Mouse (Mus musculus) layer of hippocampus, postnatal 14 days (tissue): ENCODE data around the gene Oaz2. TPM values are rescaled to one million over a fixed set of nuclear protein-coding genes. Genes with fewer than 3 reads are reported as not detected.
A peak's percentile ranks its signal among the peaks of the same experiment; 100 is the strongest.
"Not testable (repeated sequence)": the region's sequence is repeated elsewhere in the genome, so short reads cannot be mapped to it uniquely, and the experiment has no call there.

ENCODE experiments used
- DNase-seq, 2 experiments: peaks; one replicate each; pipeline ENCODE4 v3.0.0; 2021 to 2022; ENCODE audit warnings: low spot score in 2 of 2, mixed read lengths in 1 of 2
- total RNA-seq, 2 experiments: library from RNA; stranded (reverse); gene quantifications; 2 replicates each; pipeline ENCODE4 v1.2.3; 2021

The Oaz2 gene
- total RNA-seq, 2 experiments from 2014 or later: 213 to 221 TPM

GRCm38 (mm10) chr9:65689869-65690268 is 22.1 kb downstream of the Oaz2 start:
- DNase-seq: not testable (repeated sequence)

- no peak for DNase-seq
These were observed 24.7 kb downstream of the Oaz2 start for GRCm38 (mm10) chr9:65692466-65692865.

- no peak for DNase-seq
These were observed 25.3 kb downstream of the Oaz2 start for GRCm38 (mm10) chr9:65692959-65693603.

DNA sequence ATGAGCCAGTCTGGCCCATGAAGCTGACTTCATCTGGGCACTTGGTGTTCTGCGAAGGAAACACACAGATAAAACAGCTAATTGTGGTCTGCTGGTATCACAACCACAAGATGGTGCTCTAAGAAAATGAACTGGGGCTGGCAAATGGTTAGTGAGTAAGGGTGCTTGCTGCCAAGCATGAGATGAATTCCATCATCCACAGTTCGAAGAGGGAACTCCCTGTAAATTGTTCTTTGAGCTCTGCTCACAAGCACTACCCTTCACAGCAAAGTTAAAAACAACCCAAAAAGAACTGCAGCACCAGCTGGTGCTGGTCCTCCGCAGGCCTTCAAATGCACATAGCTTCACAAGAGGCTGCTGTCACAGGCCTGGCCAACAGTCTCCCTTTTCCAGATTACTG is 27.8 kb downstream of the Oaz2 start:
- peak; percentile 57 to 87 for DNase-seq

DNA sequence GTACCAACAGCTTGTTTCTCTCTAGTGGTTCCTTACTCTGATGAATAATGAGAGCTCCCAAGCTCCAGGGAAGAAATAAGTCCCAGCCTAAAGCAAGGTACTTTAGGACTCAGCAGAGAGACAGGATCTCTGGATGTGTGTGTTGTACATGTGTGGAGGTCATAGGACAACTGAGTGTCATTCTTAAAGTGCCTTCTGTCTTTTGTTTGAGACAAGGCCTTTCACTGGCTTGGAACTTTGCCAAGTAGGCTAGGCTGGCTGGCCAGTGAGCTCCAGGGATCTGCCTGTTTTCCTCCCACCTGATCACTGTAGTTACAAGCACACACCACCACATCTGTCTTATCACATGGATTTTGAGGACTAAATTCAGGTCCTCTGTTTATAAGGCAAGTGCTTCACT is 28.5 kb downstream of the Oaz2 start:
- DNase-seq: no peak

DNA sequence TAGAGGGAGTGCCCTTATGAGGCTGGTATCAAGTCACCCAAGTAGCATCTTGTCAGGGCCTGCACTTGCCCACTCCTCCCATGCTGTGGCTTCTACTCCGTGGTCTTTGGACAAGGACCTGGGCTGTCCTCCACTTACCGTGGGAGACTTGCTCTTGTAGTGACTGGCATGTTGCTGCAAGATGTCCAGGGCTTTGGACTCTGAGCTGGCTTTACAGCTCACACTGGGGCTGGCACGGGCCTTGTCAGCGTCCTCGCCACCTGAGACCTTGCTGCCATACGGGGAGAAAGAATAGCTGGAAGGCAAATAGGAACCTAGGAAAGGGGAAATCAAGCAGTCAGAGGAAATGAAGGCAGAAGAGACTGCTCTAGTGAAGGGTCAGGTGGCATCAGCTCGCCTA is 29.6 kb downstream of the Oaz2 start:
- DNase-seq: no peak

DNA sequence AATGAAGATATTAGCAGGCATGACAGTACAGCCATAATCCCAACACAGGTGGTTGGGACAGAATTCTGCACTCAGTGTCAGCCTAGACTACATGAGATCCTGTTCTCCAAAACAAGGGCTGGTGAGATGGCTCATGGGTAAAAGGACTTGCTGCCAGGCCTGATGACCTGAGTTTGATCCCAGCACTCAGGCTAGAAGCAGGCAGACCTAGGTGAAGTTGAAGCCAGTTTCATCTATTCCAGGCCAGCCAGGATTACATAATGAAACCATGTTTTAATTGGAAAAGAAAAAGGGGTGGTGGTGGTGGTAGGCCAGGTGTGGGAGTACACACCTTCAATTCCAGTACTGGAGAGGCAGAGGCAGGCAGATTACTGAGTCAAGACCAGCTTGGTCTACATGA is 30.2 kb downstream of the Oaz2 start:
- no peak for DNase-seq

- no peak for DNase-seq
These were observed 32.7 kb downstream of the Oaz2 start for GRCm38 (mm10) chr9:65700504-65700903.

DNA sequence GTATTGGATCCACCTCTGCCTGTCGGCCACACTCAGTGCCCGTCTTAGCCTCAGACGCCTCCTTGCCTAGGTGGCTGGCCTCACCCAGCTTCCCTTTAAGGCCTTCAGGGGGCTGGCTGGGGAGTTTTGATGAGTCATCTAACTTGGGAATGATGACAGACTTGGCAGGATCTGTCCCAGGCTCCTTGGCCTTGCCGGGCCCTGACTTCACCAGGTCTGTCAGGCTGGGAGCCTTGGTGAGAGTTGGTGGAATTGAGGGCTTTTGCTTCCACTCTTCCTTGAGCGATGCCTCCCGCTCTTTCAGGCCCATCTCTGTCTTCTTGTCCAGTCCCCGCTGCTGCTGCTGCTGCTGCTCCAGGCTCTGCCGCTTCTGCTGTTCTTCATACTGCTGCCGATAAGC is 34.5 kb downstream of the Oaz2 start:
- DNase-seq: no peak

- no peak for DNase-seq
These were observed 35.4 kb downstream of the Oaz2 start for GRCm38 (mm10) chr9:65703241-65703640.

GRCm38 (mm10) chr9:65703926-65704595 is 36.3 kb downstream of the Oaz2 start:
- DNase-seq: no peak

DNA sequence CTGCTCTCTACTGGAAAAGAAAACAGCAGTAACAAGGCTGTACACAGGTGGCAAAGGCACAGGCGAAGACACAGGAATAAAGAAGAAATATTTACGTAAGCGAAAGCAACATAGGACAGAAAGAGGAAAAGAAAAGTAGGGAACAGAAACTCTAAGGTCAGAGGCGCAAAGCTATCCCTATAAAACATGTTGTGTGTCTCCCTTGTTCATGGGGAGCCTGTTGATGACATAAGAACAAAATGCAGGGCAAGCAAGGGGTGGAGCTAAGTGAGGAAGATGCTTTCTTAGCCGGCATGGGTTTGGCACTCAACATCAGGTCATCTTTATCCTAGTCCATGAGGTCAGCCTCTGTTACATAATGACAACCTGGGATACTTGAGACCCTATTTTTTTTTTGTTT is 50.4 kb downstream of the Oaz2 start:
- DNase-seq: no peak

DNA sequence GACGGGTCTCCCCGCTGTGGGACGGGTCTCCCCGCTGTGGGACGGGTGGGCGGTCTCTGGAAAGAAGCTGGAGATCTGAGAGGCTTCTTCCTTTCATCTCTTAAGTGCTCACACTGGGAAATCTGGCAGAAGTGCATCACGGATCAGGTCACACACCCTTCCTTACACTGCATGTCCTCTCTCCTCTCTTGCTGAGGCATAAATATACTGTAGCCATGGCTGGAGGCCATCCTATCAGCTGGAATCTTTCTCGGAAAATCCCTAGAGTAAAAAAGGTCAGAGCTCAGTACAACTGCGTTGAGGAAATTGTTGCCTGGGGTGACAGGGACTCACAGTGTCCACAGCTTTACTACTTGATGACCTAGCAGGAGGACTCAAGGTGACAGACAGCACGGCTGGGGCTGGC is 53.4 kb downstream of the Oaz2 start:
- no peak for DNase-seq

GRCm38 (mm10) chr9:65724471-65725290 is 56.9 kb downstream of the Oaz2 start:
- peak in 1 of 2 experiments; percentile 56 for DNase-seq

DNA sequence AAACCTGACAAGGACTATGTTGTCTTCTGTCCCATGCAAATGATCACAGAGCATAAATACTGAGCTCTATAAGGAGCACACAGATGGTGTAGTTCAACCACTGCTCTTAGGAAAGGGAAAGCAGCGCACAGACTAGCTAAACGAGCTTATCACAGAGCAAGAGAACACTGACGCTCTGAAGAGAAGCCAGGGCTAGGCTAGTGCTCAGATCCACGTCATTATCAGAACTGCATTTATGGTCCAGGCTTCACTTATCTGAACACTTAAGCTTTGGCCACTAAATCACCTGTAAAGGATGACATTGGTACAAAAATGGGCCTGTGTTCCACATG is 57.5 kb downstream of the Oaz2 start:
- DNase-seq: no peak

DNA sequence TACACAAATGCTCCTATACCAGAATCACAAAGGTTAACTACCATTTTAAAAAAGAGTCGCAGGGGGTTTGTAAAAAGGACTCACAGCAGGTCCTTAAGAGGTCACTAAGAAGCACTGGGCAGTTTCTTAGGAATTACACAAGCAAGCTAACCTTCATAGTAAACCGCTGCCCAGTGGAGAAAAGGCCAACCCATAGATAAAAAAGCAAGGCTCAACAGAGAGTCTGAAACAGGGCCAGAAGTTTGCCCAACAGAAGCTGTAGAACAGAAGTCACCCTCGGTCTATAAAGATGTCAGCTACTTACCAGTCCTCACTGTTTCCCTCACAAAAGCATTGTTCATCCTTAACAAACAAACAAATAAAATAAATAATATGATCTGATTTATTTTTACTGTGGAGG is 58.6 kb downstream of the Oaz2 start:
- no peak for DNase-seq

DNA sequence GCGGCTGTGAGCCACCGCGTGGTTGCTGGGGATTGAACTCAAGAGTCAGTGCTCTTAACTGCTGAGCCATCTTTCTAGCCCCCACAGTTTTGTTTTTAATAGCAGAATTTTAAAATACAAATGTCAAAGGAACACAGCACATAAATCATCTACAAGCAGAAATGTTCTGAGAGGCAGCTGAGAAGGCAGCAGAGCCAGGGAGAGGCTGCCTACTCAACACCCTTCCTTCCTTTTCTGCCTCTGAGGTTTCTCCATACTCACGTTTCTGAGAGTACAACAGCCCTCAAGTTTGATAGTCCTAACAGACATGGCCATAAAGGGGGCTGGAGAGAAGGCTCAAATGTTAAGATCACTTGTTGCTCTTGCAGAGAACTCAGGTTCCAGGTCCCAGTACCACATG is 59.7 kb downstream of the Oaz2 start:
- DNase-seq: no peak

- no peak for DNase-seq
These were observed 60.8 kb downstream of the Oaz2 start for GRCm38 (mm10) chr9:65728588-65728987.

- DNase-seq: no peak
These were observed 67.1 kb downstream of the Oaz2 start for GRCm38 (mm10) chr9:65734931-65735330.
